Mouse (Mus musculus): ENCODE measurements around the gene 2310061I04Rik. TPM values are rescaled to one million over a fixed set of nuclear protein-coding genes. Genes with fewer than 3 reads are reported as not detected.
"Not testable (repeated sequence)": the region's sequence is repeated elsewhere in the genome, so short reads cannot be mapped to it uniquely, and the experiment has no call there.

The 2310061I04Rik gene
- 10 to 100 TPM; 83.9 to 89.3 TPM for total RNA-seq (2021)
- long read RNA-seq, experiment 1, transcript 2310061I04Rik-203 (6 exons, 1,193 nt), result minor isoform, 5 of 140 reads
- long read RNA-seq, experiment 1, transcript 2310061I04Rik-204 (6 exons, 1,293 nt), result major isoform, 119 of 140 reads
- long read RNA-seq, experiment 1, partial matches to known transcripts, result 5 of 140 reads
- long read RNA-seq, experiment 1, other reads (novel, unspliced or antisense), result 7 of 140 reads
- long read RNA-seq, experiment 2, transcript 2310061I04Rik-204 (6 exons, 1,293 nt), result major isoform, 82 of 103 reads
- long read RNA-seq, experiment 2, transcript 2310061I04Rik-203 (6 exons, 1,193 nt), result minor isoform, 11 of 103 reads
- long read RNA-seq, experiment 2, partial matches to known transcripts, result 2 of 103 reads
- long read RNA-seq, experiment 2, other reads (novel, unspliced or antisense), result 5 of 103 reads

- peak; percentile 96 to 98 for DNase-seq
- intact Hi-C loops (cut with DNase I), result no loop called here
Observed at GRCm38 (mm10) chr17:35896781-35897643, at the start of gene 2310061I04Rik. TSS of gene 2310061I04Rik (minus strand) at chr17:35897431.

GRCm38 (mm10) chr17:35939941-35940340, 42.7 kb upstream of the 2310061I04Rik start:
- DNase-seq, result no peak
- intact Hi-C loops (cut with DNase I), result loop anchor here (5.0 to 10.0 kb wide), 3 partner anchors 125 to 255 kb away; partner anchors contain the start of gene H2-T3

- intact Hi-C loops (cut with DNase I), result loop anchor here (5.0 to 10.0 kb wide), 3 partner anchors 126 to 256 kb away; partner anchors contain the start of gene H2-T3
- no peak for DNase-seq
Observed at GRCm38 (mm10) chr17:35939108-35939507, 41.9 kb upstream of the 2310061I04Rik start.

GRCm38 (mm10) chr17:35937700-35938348, 40.6 kb upstream of the 2310061I04Rik start:
- peak; percentile 44 to 52 for DNase-seq
- intact Hi-C loops (cut with DNase I), result loop anchor here (1.0 to 10.0 kb wide), 4 partner anchors 55 to 257 kb away; partner anchors contain the start of gene H2-T3

- intact Hi-C loops (cut with DNase I), result loop anchor here (5.0 to 10.0 kb wide), 3 partner anchors 129 to 259 kb away; partner anchors contain the start of gene H2-T3
- not testable (repeated sequence) for DNase-seq
Observed at GRCm38 (mm10) chr17:35935763-35936162, 38.5 kb upstream of the 2310061I04Rik start.

GRCm38 (mm10) chr17:35932608-35933007, 35.4 kb upstream of the 2310061I04Rik start:
- intact Hi-C loops (cut with DNase I), result loop anchor here (10.0 kb wide), 2 partner anchors 132 to 262 kb away; partner anchors contain the start of gene H2-T3
- DNase-seq, result no peak

- DNase-seq, result no peak
- intact Hi-C loops (cut with DNase I), result loop anchor here (10.0 kb wide), 2 partner anchors 134 to 264 kb away; partner anchors contain the start of gene H2-T3
Observed at GRCm38 (mm10) chr17:35930627-35931026, 33.4 kb upstream of the 2310061I04Rik start.

- intact Hi-C loops (cut with DNase I), result no loop called here
- no peak for DNase-seq
Observed at GRCm38 (mm10) chr17:35929534-35929933, 32.3 kb upstream of the 2310061I04Rik start.

- no peak for DNase-seq
- intact Hi-C loops (cut with DNase I), result no loop called here
Observed at GRCm38 (mm10) chr17:35927471-35927870, 30.2 kb upstream of the 2310061I04Rik start.

GRCm38 (mm10) chr17:35923281-35923680, 26.1 kb upstream of the 2310061I04Rik start:
- intact Hi-C loops (cut with DNase I), result no loop called here
- DNase-seq, result no peak

- intact Hi-C loops (cut with DNase I), result no loop called here
- DNase-seq, result no peak
Observed at GRCm38 (mm10) chr17:35922566-35922965, 25.3 kb upstream of the 2310061I04Rik start.

GRCm38 (mm10) chr17:35921710-35922109, 24.5 kb upstream of the 2310061I04Rik start:
- intact Hi-C loops (cut with DNase I), result no loop called here
- no peak for DNase-seq

- peak in 1 of 2 experiments; percentile 48 for DNase-seq
Observed at GRCm38 (mm10) chr17:35920862-35921562, 23.8 kb upstream of the 2310061I04Rik start.

GRCm38 (mm10) chr17:35920384-35920783, 23.2 kb upstream of the 2310061I04Rik start:
- intact Hi-C loops (cut with DNase I), result no loop called here
- DNase-seq, result no peak

More at GRCm38 (mm10) chr17:35920862-35921562, 23.8 kb upstream of the 2310061I04Rik start:
- intact Hi-C loops (cut with DNase I), result no loop called here

GRCm38 (mm10) chr17:35919864-35920301, 22.7 kb upstream of the 2310061I04Rik start:
- DNase-seq, result no peak
- intact Hi-C loops (cut with DNase I), result no loop called here

- DNase-seq, result peak; percentile 90 to 96
- intact Hi-C loops (cut with DNase I), result no loop called here
Observed at GRCm38 (mm10) chr17:35919060-35919715, 22.0 kb upstream of the 2310061I04Rik start.

GRCm38 (mm10) chr17:35918276-35919059, 21.2 kb upstream of the 2310061I04Rik start:
- intact Hi-C loops (cut with DNase I), result no loop called here
- DNase-seq, result peak in 1 of 2 experiments; percentile 61
